Mouse (Mus musculus) G1E (cell line): ENCODE results near the gene Eci1. TPM values are rescaled to one million over a fixed set of nuclear protein-coding genes. Genes with fewer than 3 reads are reported as not detected.
A peak's percentile ranks its signal among the peaks of the same experiment; 100 is the strongest.
"Not testable (repeated sequence)": the region's sequence is repeated elsewhere in the genome, so short reads cannot be mapped to it uniquely, and the experiment has no call there.

Experiments used
- ATAC-seq: 2 replicates; pipeline ENCODE4 v1.8.0; 2016; ENCODE audit warnings: mild to moderate bottlenecking; ENCODE audit not compliant: insufficient number of reproducible peaks, poor library complexity, low FRiP score, severe bottlenecking; ENCODE audit errors: extremely low read depth
- DNase-seq: peaks from one replicate; pipeline ENCODE4 v3.0.0; 2012; ENCODE audit warnings: low spot score
- H3K27me3 ChIP-seq: 2 replicates; pipeline ENCODE4 v1.6.1; 2012; ENCODE audit warnings: mild to moderate bottlenecking, low read length, inconsistent platforms; ENCODE audit not compliant: insufficient read depth
- H3K36me3 ChIP-seq: replicated peaks from 2 replicates; pipeline ENCODE3; 2012; ENCODE audit warnings: mild to moderate bottlenecking, inconsistent platforms
- H3K4me1 ChIP-seq: 2 replicates; pipeline ENCODE4 v1.6.1; 2012; ENCODE audit warnings: low read depth, low read length, inconsistent platforms, mixed read lengths; ENCODE audit not compliant: insufficient read depth
- H3K4me3 ChIP-seq: 2 replicates; pipeline ENCODE4 v1.5.1; 2012; ENCODE audit warnings: low read depth, mild to moderate bottlenecking, inconsistent platforms, low read length, moderate library complexity, mixed read lengths
- H3K9me3 ChIP-seq: replicated peaks from 2 replicates; pipeline ENCODE4 v1.6.1; 2012; ENCODE audit warnings: inconsistent platforms
- CTCF ChIP-seq: IDR thresholded peaks from 2 replicates; pipeline ENCODE4 v1.5.1; 2012; ENCODE audit warnings: low read depth, low read length, inconsistent platforms, mixed read lengths
- GATA1 ChIP-seq: IDR thresholded peaks from 2 replicates; pipeline ENCODE4 v1.6.1; 2012; ENCODE audit warnings: borderline replicate concordance, low read length, inconsistent platforms, mixed read lengths
- GATA2 ChIP-seq: IDR thresholded peaks from 2 replicates; pipeline ENCODE4 v1.6.1; 2012; ENCODE audit warnings: low read depth, low read length, inconsistent platforms, borderline replicate concordance
- POLR2AphosphoS5 ChIP-seq: IDR thresholded peaks from 2 replicates; pipeline ENCODE4 v1.6.1; 2012; ENCODE audit warnings: low read depth, low read length, inconsistent platforms; ENCODE audit not compliant: insufficient replicate concordance
- TAL1 ChIP-seq: conservative IDR thresholded peaks from 2 replicates; pipeline ENCODE4 v1.6.1; 2012; ENCODE audit warnings: low read depth, low read length, inconsistent platforms, mixed read lengths
- polyA plus RNA-seq: library from polyadenylated mRNA; stranded (reverse); fragments of >175 nt; gene quantifications from 2 replicates; pipeline ENCODE4 v1.2.3, GENCODE M21; 2012
- total RNA-seq, 2 experiments: library from RNA; stranded (forward) in 1 of 2; stranded (reverse) in 1 of 2; fragments of 200-1000 nt in 1 of 2; fragments of >200 nt in 1 of 2; fragmentation: Nextera tagmentation in 1 of 2; gene quantifications; 2 replicates each; pipeline ENCODE4 v1.2.3; 2014 to 2017

The Eci1 gene
- total and polyA plus RNA-seq, 3 experiments = 39.4 to 53.1 (median 40.9) TPM

GRCm38 (mm10) chr17:24443409-24443808, 17.0 kb downstream of the Eci1 start:
- Histone ChIP-seq H3K9me3 (no peaks in the 10 kb centered on the region), H3K4me3 (no peak overlapping the region), H3K36me3 (peaks cover 100% of the 10 kb centered on the region), H3K27me3 (no peaks in the 10 kb centered on the region), H3K4me1 (peaks cover 4% of the 10 kb centered on the region; the same call in 1 of the 2 replicates)
- TF ChIP-seq GATA2 (no peak), CTCF (no peak), POLR2AphosphoS5 (no peak), GATA1 (no peak), TAL1 (no peak)
- no peak for ATAC-seq
- no peak for DNase-seq

- Histone ChIP-seq H3K36me3 (peaks cover 100% of the 10 kb centered on the region), H3K4me1 (peaks cover 10% of the 10 kb centered on the region), H3K27me3 (no peaks in the 10 kb centered on the region), H3K4me3 (no peak overlapping the region), H3K9me3 (no peaks in the 10 kb centered on the region)
- ATAC-seq (no peak), DNase-seq (no peak)
- TF ChIP-seq POLR2AphosphoS5 (no peak), TAL1 (no peak), CTCF (no peak), GATA2 (no peak), GATA1 (no peak)
Observed at GRCm38 (mm10) chr17:24446590-24446989, 20.1 kb downstream of the Eci1 start.

- no peak for TF ChIP-seq CTCF
- no peak for TF ChIP-seq POLR2AphosphoS5
- no peak for TF ChIP-seq GATA2
- no peak for TF ChIP-seq GATA1
- no peak for TF ChIP-seq TAL1
- DNase-seq = no peak
- H3K9me3 ChIP-seq = no peaks in the 10 kb centered on the region
- no peaks in the 10 kb centered on the region for H3K27me3 ChIP-seq
- no peak overlapping the region for H3K4me3 ChIP-seq
- ATAC-seq = no peak
- peaks cover 27% of the 10 kb centered on the region for H3K4me1 ChIP-seq
- peaks cover 83% of the 10 kb centered on the region for H3K36me3 ChIP-seq
Observed at GRCm38 (mm10) chr17:24449507-24449906, 23.1 kb downstream of the Eci1 start.

- Histone ChIP-seq H3K9me3 (no peaks in the 10 kb centered on the region), H3K4me1 (peaks cover 32% of the 10 kb centered on the region), H3K4me3 (no peak overlapping the region), H3K36me3 (peaks cover 66% of the 10 kb centered on the region), H3K27me3 (no peaks in the 10 kb centered on the region)
- no peak for DNase-seq
- no peak for TF ChIP-seq GATA2
- TF ChIP-seq POLR2AphosphoS5 = no peak
- no peak for TF ChIP-seq TAL1
- no peak for TF ChIP-seq GATA1
- TF ChIP-seq CTCF = no peak
- ATAC-seq = no peak
Observed at GRCm38 (mm10) chr17:24451220-24451619, 24.8 kb downstream of the Eci1 start.

- no peak for TF ChIP-seq GATA1
- TF ChIP-seq TAL1 = no peak
- TF ChIP-seq CTCF = no peak
- no peak for TF ChIP-seq POLR2AphosphoS5
- ATAC-seq (no peak), DNase-seq (no peak)
- Histone ChIP-seq H3K4me1 (peaks cover 32% of the 10 kb centered on the region), H3K4me3 (no peak overlapping the region; the same call in 1 of the 2 replicates), H3K36me3 (peaks cover 49% of the 10 kb centered on the region), H3K9me3 (no peaks in the 10 kb centered on the region), H3K27me3 (no peaks in the 10 kb centered on the region)
Observed at GRCm38 (mm10) chr17:24453372-24453771, 26.9 kb downstream of the Eci1 start.

- ATAC-seq = no peak
- peaks cover 32% of the 10 kb centered on the region for H3K4me1 ChIP-seq
- no peak for DNase-seq
- peak overlapping the region; percentile 76 for H3K4me3 ChIP-seq
- no peaks in the 10 kb centered on the region for H3K27me3 ChIP-seq
- peaks cover 44% of the 10 kb centered on the region for H3K36me3 ChIP-seq
- TF ChIP-seq TAL1 = no peak
- TF ChIP-seq CTCF = no peak
- TF ChIP-seq GATA2 = no peak
- TF ChIP-seq POLR2AphosphoS5 = no peak
- no peak for TF ChIP-seq GATA1
- no peaks in the 10 kb centered on the region for H3K9me3 ChIP-seq
Observed at GRCm38 (mm10) chr17:24454218-24454755, 27.8 kb downstream of the Eci1 start.

GRCm38 (mm10) chr17:24454756-24455522, 28.5 kb downstream of the Eci1 start:
- Histone ChIP-seq H3K36me3 (peaks cover 40% of the 10 kb centered on the region), H3K4me1 (peaks cover 32% of the 10 kb centered on the region)

GRCm38 (mm10) chr17:24455523-24456206, 29.2 kb downstream of the Eci1 start:
- Histone ChIP-seq H3K4me1 (peaks cover 32% of the 10 kb centered on the region), H3K4me3 (peak overlapping the region; percentile 76; the same call in 1 of the 2 replicates), H3K36me3 (peaks cover 32% of the 10 kb centered on the region)
- not testable (repeated sequence) for H3K9me3 ChIP-seq, H3K27me3 ChIP-seq, DNase-seq, ATAC-seq

More at GRCm38 (mm10) chr17:24454756-24455522, 28.5 kb downstream of the Eci1 start:
- ATAC-seq (peak; percentile 98), DNase-seq (peak; percentile 92)
- no peaks in the 10 kb centered on the region for H3K27me3 ChIP-seq
- H3K9me3 ChIP-seq = no peaks in the 10 kb centered on the region
- no peak for TF ChIP-seq GATA1
- TF ChIP-seq CTCF = no peak
- TF ChIP-seq GATA2 = no peak
- TF ChIP-seq TAL1 = no peak
- TF ChIP-seq POLR2AphosphoS5 = no peak
- H3K4me3 ChIP-seq = peak overlapping the region; percentile 76
